Mouse (Mus musculus): ENCODE data around the gene Pmp22. TPM values are rescaled to one million over a fixed set of nuclear protein-coding genes. Genes with fewer than 3 reads are reported as not detected.

Gene Pmp22
- polyA plus RNA-seq, 2 experiments = 4.2 to 12.4 TPM

DNA sequence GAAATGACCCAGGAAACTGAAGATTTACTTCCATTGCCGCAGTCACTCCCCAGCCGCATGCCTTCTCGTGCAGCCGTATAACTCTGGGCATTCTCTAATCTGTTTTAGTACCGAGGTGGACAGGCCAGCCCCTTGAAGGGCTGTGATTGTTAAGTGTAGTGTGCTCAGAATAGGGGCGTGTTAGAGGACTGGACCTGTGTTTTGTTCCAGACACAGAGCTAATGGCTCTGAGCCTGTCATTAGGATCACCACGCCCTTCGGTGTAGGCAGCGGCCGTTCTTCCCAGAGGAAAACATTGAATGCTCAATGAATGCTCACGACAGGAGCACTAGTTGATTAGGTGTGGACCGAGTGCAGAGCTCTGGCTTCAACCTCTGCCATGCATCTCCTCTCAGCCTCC is 1.1 kb downstream of the Pmp22 start:
- ATAC-seq (ENCODE audit: insufficient read depth) = no peak
- Histone ChIP-seq H3K4me3 (ENCODE audit: insufficient read depth in 1 of 2, low read depth in 2 of 2, low read length in 2 of 2) (no peak overlapping the region), H3K9ac (replicated peaks) (no peak overlapping the region), H3K36me3 (replicated peaks; ENCODE audit: control insufficient read depth, insufficient read depth, low read depth) (no peaks in the 10 kb centered on the region), H3K4me1 (replicated peaks; ENCODE audit: control insufficient read depth in 2 of 2, insufficient read depth in 2 of 2, low read length in 1 of 2) (0 out of 4 replicates have a peak, but pooled peaks cover 0 to 2% of the 10 kb centered on the region in 2 experiments), H3K27me3 (ENCODE audit: control insufficient read depth, insufficient read depth, low read length) (peaks cover 43% of the 10 kb centered on the region), H3K9me3 (ENCODE audit: control insufficient read depth, low read length) (no peaks in the 10 kb centered on the region), H3K27ac (no peak overlapping the region), H3K4me2 (ENCODE audit: low read depth) (no peak overlapping the region)
- TF ChIP-seq CTCF (IDR thresholded peaks at IDR 0.05; ENCODE audit: low read depth) (no peak), EP300 (IDR thresholded peaks at IDR 0.05; ENCODE audit: low read depth) (no peak)
- 43% methylated on average over 12 of the region's 12 CpGs for WGBS (ENCODE audit: insufficient replicate concordance)
- no peak for DNase-seq (ENCODE audit: low read depth in 3 of 3, low spot score in 3 of 3)

DNA sequence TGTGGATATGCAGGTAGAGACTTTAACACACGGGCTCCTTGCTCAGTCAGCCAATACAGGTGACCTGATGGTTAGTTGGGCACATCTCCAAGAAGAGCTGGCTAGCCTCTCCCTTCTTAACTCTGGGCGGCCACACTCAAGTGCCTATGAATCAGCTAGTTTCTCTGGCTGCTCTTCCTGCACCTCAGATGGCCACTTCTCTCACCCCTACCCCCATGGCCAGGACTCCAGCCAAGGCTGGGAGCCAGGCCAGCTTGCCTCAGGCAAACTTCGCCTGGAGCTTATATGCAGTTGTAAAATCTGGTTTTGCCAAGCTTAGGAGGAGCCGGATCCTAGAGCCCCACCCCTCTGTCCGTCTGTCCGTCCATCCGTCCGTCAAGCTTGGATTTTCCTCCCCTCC is 1.7 kb downstream of the Pmp22 start:
- no peak overlapping the region for H3K9ac ChIP-seq (replicated peaks)
- H3K27ac ChIP-seq = no peak overlapping the region
- H3K27me3 ChIP-seq (ENCODE audit: control insufficient read depth, insufficient read depth, low read length) = peaks cover 46% of the 10 kb centered on the region
- TF ChIP-seq EP300 (IDR thresholded peaks at IDR 0.05; ENCODE audit: low read depth) (no peak), CTCF (IDR thresholded peaks at IDR 0.05; ENCODE audit: low read depth) (no peak)
- no peak overlapping the region for H3K4me3 ChIP-seq (ENCODE audit: insufficient read depth in 1 of 2, low read depth in 2 of 2, low read length in 2 of 2)
- H3K4me1 ChIP-seq (replicated peaks; ENCODE audit: control insufficient read depth in 2 of 2, insufficient read depth in 2 of 2, low read length in 1 of 2) = 0 out of 4 replicates have a peak, but pooled peaks cover 0 to 2% of the 10 kb centered on the region in 2 experiments
- no peaks in the 10 kb centered on the region for H3K36me3 ChIP-seq (replicated peaks; ENCODE audit: control insufficient read depth, insufficient read depth, low read depth)
- no peaks in the 10 kb centered on the region for H3K9me3 ChIP-seq (ENCODE audit: control insufficient read depth, low read length)
- DNase-seq (ENCODE audit: low read depth in 3 of 3, low spot score in 3 of 3) (no peak), ATAC-seq (ENCODE audit: insufficient read depth) (no peak)
- WGBS (ENCODE audit: insufficient replicate concordance) = 43% methylated on average over 8 of the region's 8 CpGs
- no peak overlapping the region for H3K4me2 ChIP-seq (ENCODE audit: low read depth)

DNA sequence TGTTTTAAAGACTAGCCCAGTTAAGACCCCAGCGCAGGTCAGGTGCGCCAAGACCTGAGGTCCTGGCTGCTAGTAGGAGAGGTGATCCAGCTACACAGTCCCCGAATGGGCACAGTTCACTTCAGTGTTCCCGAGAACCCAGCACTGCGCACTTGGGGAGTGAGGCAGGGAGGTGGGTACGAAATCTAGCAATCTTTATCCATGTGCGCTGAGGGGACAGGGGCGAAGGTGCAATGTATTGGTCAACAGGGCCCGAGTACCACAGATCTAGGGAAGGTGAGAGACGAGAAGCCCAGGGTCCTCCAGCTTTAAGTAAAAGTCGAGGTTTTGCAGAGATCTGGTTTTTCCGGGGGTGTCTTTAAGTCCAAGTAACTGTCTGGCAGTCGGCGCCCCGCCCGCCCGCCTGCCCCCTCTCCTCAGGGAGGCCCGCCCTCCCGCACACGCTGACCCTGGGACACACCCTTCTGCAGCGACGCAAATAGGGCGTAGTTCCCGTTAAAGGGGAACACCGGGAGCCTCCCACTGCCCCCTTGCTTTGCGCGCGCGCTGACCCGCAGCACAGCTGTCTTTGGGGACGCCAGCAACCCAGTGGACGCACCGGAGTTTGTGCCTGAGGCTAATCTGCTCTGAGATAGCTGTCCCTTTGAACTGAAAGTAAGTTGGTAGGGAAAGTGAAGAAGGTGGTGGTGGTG is 2.4 kb downstream of the Pmp22 start:
- Histone ChIP-seq H3K4me1 (replicated peaks; ENCODE audit: control insufficient read depth in 2 of 2, insufficient read depth in 2 of 2, low read length in 1 of 2) (0 out of 4 replicates have a peak, but pooled peaks cover 0 to 2% of the 10 kb centered on the region in 2 experiments), H3K36me3 (replicated peaks; ENCODE audit: control insufficient read depth, insufficient read depth, low read depth) (no peaks in the 10 kb centered on the region), H3K9ac (replicated peaks) (no peak overlapping the region; the same call in 1 of the 2 replicates), H3K27me3 (ENCODE audit: control insufficient read depth, insufficient read depth, low read length) (peaks cover 46% of the 10 kb centered on the region), H3K4me2 (ENCODE audit: low read depth) (peak overlapping the region; percentile 31), H3K27ac (no peak overlapping the region), H3K9me3 (ENCODE audit: control insufficient read depth, low read length) (no peaks in the 10 kb centered on the region), H3K4me3 (ENCODE audit: insufficient read depth in 1 of 2, low read depth in 2 of 2, low read length in 2 of 2) (peak overlapping the region; percentile 16 to 51)
- DNase-seq (ENCODE audit: low read depth in 3 of 3, low spot score in 3 of 3) = no peak
- ATAC-seq (ENCODE audit: insufficient read depth) = no peak
- TF ChIP-seq EP300 (IDR thresholded peaks at IDR 0.05; ENCODE audit: low read depth) (no peak), CTCF (IDR thresholded peaks at IDR 0.05; ENCODE audit: low read depth) (no peak)
- 5% methylated on average over 33 of the region's 33 CpGs for WGBS (ENCODE audit: insufficient replicate concordance)

DNA sequence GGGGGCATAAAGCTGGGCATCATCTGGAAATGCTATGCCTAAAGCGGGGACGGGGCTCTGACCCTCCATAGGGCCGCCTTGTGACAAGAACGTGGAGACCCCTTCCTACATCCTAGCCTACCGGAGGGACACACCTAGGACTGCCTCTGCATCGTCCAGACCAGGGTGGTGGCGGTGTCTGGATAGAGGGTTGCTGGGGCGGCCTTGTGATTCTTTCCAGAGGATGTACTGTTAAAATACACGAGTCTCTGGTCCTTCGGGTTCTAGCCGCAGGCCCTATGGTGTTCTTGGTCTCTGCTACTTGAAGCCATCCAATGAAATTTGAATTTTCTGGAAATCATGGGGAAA is 2.9 kb downstream of the Pmp22 start:
- Histone ChIP-seq H3K36me3 (replicated peaks; ENCODE audit: control insufficient read depth, insufficient read depth, low read depth) (no peaks in the 10 kb centered on the region), H3K4me1 (replicated peaks; ENCODE audit: control insufficient read depth in 2 of 2, insufficient read depth in 2 of 2, low read length in 1 of 2) (0 out of 4 replicates have a peak, but pooled peaks cover 0 to 2% of the 10 kb centered on the region in 2 experiments), H3K27ac (no peak overlapping the region), H3K9me3 (ENCODE audit: control insufficient read depth, low read length) (no peaks in the 10 kb centered on the region), H3K27me3 (ENCODE audit: control insufficient read depth, insufficient read depth, low read length) (peaks cover 46% of the 10 kb centered on the region), H3K4me3 (ENCODE audit: insufficient read depth in 1 of 2, low read depth in 2 of 2, low read length in 2 of 2) (peak overlapping the region; percentile 16 to 51), H3K4me2 (ENCODE audit: low read depth) (peak overlapping the region; percentile 31), H3K9ac (replicated peaks) (no peak overlapping the region; the same call in 1 of the 2 replicates)
- no peak for DNase-seq (ENCODE audit: low read depth in 3 of 3, low spot score in 3 of 3)
- no peak for ATAC-seq (ENCODE audit: insufficient read depth)
- TF ChIP-seq CTCF (IDR thresholded peaks at IDR 0.05; ENCODE audit: low read depth) (no peak), EP300 (IDR thresholded peaks at IDR 0.05; ENCODE audit: low read depth) (no peak)
- WGBS (ENCODE audit: insufficient replicate concordance) = 5% methylated on average over 11 of the region's 11 CpGs

GRCm38 (mm10) chr11:63132151-63132500 is 3.3 kb downstream of the Pmp22 start:
- Histone ChIP-seq H3K4me2 (ENCODE audit: low read depth) (peak overlapping the region; percentile 25), H3K27me3 (ENCODE audit: control insufficient read depth, insufficient read depth, low read length) (peaks cover 46% of the 10 kb centered on the region), H3K9ac (replicated peaks) (no peak overlapping the region), H3K9me3 (ENCODE audit: control insufficient read depth, low read length) (no peaks in the 10 kb centered on the region), H3K36me3 (replicated peaks; ENCODE audit: control insufficient read depth, insufficient read depth, low read depth) (no peaks in the 10 kb centered on the region), H3K27ac (no peak overlapping the region), H3K4me1 (replicated peaks; ENCODE audit: control insufficient read depth in 2 of 2, insufficient read depth in 2 of 2, low read length in 1 of 2) (0 out of 4 replicates have a peak, but pooled peaks cover 0 to 2% of the 10 kb centered on the region in 2 experiments), H3K4me3 (ENCODE audit: insufficient read depth in 1 of 2, low read depth in 2 of 2, low read length in 2 of 2) (peak overlapping the region; percentile 16 to 17)
- no peak for ATAC-seq (ENCODE audit: insufficient read depth)
- no peak for TF ChIP-seq CTCF (IDR thresholded peaks at IDR 0.05; ENCODE audit: low read depth)
- TF ChIP-seq EP300 (IDR thresholded peaks at IDR 0.05; ENCODE audit: low read depth) = no peak
- no peak for DNase-seq (ENCODE audit: low read depth in 3 of 3, low spot score in 3 of 3)
- WGBS (ENCODE audit: insufficient replicate concordance) = 3% methylated on average over 11 of the region's 11 CpGs

Data from liver, embryonic 14.5 days (tissue).